Mouse (Mus musculus) regulatory T cell (primary cell): ENCODE measurements around the gene Col18a1.

Source experiments
- in situ Hi-C: fragments of 300-600 bp; cut with MboI, MseI; formaldehyde crosslinking; loops from one replicate; pipeline ENCODE4 v1.15.1; 2025; ENCODE audit warnings: high pct_unique_total_duplicates

Col18a1 gene

DNA sequence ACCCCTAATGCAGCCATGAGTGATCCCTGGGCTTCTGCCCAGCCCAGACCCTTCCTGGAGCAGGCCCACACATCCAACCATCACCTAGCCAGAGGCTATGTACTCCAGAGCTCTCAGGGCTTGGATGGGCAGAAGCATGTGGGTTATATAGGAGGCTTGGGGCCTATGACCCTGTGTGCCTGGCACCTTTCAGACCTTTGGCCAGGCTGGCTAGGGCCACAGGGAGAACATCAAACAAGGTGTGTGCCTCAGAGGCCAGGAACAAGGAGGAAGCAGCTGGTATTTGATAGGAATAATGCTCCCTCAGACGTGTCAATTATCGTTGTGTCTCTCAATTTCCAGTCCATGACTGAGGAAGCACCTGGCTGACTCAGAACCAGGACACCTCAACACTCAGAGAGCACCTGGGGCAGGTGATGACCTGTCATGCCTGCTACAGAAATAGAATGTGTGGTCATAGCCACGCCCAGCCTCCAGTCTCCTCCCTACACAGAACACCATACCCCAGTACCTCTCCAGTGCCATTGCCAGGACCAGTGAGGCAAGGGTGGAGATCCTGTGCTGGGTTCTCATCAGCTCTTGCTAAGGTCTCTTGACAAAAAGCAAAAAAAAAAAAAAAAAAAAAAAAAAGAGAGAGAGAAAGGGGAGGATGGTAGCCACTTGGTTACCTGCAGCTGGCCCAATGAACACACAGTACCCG lies 54.6 kb downstream of the Col18a1 start:
- in situ Hi-C loops = no loop called here

DNA sequence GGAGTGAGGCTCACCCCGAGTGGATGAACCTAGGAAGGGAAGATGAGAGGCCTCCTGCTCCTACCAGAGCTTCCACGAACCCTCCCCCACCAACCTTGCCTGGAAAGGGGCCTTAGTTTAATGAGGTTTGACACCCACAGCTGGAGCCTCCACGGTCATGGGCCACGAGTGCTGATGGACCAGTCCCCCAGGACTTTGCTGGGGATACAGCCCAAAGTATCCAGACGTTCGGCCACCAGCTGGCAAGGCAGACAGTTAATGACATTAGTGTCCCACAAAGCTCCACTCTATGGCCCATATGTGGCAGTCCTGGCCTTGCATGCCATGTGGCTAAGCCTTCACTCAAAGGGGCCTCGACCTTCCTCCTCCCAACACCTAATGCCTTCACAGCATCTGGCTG lies 55.5 kb downstream of the Col18a1 start:
- in situ Hi-C loops = no loop called here

DNA sequence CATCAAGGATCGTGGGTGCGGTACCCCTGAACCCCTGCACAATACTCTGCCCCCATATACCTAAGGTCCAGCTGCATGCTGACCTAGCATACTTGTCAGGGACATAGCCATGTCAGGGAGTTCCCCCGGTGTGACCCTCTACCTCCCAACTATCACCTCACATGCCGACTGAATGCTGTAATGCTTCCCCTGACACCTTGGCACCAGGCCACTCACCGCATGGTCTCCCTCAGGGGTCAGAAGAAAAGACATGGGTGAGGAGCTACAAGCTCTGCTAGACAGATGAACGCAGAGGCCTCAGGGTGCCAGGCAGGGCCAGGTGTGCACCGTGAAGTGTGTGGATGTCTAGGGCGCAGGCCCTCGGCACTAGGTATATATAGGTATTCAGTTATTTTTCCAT lies 56.3 kb downstream of the Col18a1 start:
- in situ Hi-C loops = no loop called here

DNA sequence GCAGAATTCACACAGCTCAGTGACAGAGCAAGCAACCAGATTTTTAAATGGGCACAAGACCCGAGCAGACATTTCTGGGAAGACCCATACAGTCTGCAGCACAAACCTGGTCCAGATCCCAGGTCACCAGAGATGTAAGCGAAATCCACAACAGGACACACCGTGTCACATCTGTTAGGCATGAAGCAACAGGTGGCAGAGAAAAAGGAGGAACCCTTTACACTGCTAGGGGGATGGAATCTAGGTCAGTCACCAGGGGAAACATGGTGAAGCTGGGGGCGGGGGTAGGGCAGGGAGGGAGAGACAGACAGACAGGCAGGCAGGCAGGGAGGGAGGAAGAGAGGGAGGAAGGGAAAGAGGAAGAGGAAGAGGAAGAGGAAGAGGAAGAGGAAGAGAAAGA lies 58.2 kb downstream of the Col18a1 start:
- in situ Hi-C loops = no loop called here

DNA sequence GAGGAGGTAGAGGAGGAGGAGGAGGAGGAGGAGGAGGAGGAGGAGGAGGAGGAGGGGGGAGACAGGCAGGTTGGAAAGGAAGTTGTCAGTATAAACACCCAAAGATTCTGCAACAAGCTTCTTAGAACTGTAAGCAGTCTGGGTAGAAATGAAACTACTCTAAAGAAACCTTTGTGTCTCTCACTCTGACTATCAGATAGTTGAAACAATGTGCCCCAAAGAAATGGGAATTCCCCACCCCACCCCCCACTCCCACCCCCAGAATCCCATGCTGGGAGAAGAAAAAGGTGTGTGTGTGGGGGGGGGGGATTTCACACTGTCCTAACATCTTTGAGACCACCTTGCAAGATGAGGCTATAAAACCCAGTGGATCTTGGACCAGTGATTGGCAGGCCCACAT lies 62.0 kb downstream of the Col18a1 start:
- in situ Hi-C loops = no loop called here

DNA sequence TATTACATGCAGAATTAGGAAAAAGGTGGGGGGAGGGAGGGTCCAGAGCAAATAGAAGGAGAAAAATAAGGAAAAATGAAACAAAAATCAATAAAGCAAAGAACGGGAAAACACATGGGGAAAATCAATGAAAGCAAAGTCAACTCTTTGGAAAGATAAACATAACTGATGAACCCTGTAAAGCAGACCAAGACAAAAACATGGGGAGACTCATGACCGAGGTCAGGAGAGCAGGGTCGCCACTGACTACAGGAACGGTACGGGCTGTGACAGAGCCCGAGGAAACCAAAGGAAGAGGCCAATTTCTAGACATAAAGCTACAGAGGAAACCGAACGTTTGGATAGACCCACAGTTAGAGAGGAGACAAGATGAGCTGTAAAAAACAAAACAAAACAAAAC lies 62.7 kb downstream of the Col18a1 start:
- in situ Hi-C loops = no loop called here

DNA sequence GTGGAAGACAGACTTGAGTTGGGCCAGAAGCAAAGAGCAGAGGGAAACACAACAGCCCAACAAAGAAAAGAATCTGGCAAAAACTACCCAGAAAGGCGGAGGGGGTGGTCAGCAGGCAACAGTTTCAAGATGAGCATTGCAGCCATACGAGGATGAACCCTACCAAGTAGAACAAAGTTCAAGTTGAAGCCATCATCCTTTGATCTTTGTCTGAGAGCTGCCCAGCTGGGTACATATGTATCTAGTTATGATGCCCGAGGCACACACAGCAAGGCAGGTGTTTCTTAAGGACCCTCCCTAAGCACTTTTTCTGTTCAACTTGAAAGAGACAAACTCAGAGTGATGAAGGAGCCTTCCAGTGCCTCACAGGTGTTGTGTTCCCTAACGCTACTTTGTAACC lies 66.6 kb downstream of the Col18a1 start:
- in situ Hi-C loops = no loop called here

DNA sequence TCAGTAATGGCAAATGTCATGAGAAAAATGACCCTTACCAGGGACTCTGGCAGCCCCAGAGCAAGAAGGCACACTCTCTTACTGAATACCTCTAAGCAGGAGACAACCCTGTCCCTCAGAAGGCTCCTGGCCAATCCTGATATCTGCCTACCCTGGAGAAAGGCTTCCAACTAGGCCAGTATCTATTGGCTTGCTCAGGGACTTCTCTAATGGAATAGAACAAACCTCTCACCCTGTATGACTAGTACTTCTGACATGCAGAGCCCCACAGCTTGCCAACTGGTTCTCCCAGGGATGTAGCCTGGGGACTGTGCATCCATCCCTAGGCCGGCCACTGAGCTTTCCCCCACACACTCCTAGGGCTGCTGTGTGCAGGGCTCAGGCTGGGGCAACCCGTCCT lies 67.7 kb downstream of the Col18a1 start:
- in situ Hi-C loops = no loop called here

DNA sequence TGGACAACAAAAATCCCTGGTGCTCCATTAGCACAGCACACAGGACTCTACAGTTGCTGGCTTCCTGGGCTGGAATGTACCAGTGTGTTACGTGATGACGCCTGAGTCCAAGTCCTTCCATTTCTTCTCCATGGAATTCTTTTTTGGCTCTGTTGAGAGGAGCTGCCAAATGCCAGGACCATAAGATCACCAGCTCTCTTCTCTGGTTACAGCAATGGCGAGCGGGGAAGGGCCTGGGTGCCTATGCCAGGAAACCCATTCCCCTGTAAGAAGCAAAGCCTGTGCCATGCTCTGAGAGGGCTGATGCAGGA lies 68.5 kb downstream of the Col18a1 start:
- in situ Hi-C loops = no loop called here

DNA sequence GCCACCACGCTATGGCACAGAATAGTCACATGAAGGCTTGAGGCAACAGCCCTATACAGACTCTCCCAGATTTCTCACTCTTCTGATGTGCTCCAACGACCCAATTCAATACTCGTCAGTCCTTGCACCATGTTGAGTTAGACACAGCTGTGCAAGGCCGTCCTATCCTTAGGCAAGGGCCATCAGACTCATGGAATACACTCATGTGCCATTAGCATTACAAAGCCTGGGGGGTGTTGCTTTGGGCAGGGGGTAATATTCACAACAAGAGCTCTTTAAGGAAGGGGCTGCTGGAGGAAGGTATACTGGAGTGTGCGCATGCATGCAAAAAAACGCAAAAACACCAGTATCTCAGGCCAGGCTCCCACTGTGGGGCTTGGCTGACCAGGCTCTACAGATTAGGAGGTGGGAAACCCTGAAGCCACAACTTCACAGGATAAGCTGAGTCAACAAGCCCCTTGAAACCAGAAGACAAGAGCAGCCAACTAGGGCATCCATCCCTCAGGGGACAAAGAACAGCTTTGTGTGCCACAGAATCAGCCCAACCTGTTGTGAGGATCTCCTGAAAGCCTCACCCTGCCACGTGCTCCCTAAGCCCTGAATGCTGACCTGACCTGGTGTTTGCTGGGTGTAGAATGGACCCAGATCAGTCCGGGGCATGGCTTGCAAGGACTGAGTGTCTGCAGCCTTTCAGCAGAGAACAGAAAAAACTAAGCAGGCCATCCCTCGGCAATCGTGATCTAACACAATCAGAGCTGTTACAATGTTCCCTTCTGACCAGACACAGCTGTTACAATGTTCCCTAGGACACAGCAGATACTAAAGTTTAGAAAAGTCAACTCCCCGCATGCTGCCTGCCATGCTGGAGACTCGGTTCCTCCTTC lies 69.1 kb downstream of the Col18a1 start:
- in situ Hi-C loops = no loop called here

DNA sequence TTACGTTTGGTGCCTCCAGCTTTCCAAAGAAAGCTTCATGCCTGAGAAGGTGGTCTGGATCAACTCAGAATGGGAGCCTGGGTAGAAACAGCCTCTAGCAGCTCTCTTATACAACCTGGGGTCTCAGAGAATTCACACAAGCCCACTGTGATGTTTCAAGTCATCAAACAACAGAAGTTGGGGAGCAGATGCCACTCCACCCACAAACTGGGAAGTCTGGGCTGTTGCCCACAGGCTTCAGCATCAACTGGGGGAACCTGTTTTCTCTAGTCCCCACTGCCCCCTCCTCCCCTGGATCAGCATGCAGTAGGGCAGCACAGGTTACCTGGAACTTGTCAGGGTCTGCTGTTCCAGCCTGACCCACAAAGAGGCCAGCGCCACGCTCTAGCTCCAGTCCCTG lies 70.7 kb downstream of the Col18a1 start:
- in situ Hi-C loops = no loop called here

DNA sequence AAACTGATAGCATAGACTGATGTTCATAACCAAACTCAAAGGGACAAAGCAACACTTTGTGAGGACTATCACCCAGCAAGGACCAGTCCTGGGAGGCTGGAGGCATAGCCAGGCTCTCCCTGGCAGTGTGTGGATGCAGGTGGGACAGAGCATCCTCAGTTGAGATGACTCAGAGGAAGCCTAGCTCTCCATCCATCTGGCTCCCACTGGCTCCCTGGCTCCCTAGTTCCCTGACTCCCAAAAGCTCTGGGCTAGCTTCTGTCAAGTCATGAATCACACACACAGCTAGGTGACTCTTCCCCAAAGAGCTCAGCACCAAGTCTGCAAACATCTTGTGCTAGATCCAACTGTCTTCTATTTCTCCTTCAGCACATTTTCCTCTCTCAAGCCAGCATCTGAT lies 72.5 kb downstream of the Col18a1 start:
- in situ Hi-C loops = no loop called here

DNA sequence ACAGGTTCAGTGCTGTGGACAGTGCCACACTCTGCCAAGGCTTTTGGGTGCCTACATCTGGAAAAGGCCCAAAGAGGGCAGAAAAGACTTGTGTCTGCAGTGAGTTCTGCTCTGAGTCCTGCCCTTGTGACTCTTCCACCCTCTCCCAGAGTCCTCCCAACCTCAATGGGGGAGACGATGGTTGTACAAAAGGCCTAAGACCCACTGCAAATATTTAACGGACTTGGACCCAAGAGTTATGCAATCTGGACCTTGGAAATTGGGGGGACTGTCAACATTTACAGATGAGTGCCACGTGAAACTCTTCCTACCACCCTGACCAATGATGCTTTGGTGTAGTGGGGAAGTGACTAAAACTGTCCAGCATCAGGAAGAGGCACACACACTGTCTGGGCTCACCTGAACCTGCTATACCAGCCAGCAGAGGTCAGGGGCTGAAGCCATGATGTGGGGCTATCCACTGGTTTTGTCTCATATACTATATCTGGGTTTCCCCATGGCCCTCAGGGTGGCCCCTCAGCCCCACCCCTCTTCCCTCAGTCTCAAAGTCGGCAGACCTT lies 74.7 kb downstream of the Col18a1 start:
- in situ Hi-C loops = no loop called here

DNA sequence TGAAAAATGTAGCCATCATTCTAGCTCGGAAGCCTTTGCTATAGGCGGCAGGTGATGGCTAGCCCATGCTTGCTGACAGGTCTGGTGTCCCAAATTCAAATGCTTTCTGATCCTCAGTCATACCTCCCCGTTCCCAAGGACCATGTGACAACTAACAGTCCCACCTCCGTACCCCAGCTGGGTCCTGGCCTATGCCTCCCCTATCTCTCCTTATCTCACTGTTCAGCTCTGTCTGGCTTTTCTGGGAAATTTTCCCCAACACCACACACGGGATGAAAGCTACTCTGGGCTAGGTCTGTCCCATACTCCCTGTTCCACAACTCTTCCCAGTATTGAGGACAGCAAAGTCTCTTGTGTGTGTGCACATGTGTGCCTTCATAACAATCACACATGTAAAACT lies 76.3 kb downstream of the Col18a1 start:
- in situ Hi-C loops = no loop called here

DNA sequence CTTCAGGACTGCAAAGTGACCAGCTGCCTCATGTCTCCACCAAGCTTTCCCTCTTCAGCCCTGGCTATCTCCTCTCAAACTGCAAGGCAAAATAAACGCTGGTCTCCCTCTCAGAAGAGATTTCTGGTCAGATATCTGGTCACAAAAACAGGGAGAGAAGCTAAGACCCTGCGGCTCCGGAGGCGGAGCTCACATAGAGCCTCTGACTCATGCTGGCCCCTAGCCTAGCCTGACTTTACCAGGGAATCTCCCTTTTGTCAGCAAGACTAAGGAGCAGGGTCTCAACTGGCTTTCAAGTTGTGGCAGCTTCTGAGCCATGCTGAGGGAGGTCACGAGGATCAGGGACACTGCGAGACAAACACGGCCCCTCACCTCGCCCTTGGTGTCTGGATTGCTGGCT lies 77.0 kb downstream of the Col18a1 start:
- in situ Hi-C loops = no loop called here

DNA sequence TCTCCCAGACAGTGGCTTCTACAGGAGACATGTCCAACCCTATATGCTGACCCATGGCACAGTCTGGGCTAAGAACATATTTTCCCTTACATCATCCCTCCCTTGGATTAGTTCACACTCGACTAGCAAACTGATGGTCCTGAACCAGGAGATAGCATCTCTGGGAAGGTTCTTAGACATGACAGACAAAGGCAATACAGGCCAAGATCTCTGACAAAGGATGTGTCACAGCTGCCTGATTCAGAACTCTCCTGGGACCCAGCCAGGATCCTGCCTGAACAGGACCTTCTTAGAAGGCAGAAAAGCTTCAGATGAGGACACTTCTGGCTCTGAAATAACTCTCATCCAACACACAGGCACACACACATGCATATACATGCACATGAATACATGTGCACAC lies 81.8 kb downstream of the Col18a1 start:
- in situ Hi-C loops = no loop called here

DNA sequence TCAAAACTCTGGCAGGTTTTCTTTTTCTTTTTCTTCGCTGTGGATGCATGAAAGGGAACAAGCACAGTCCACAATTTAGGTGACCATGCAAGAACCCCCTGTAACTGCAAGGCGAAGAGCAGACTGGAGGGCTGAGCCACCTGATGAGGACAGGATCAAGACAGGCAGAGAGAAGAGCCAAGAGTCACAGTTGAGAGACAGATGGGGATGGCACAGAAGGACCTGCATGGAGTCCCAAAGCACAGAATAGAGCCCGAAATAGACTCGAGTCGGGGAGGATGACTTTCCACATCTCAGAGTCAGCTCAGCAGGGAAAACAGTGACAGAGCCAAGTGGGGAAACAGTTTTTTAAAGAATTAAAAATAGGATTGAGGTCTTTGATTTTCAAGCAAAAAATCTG lies 83.4 kb downstream of the Col18a1 start:
- in situ Hi-C loops = no loop called here

DNA sequence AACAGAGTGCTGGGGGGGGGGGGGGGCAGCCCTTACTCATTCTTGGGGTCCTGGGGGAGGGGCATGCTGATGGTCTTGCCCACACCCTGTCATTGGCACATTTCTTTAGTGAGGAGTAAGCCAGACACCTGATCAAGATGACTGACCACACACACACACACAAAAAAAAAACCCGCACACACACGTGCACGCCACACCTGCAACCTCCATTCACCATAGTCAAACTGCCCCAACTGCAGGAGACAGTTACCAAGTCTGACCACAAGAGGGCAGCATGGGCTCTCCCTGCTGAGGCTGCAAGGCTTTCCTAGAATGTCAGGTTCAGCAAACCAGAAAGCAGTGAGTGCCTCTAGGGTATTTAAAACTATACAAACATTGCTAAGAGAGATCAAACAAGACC lies 83.9 kb downstream of the Col18a1 start:
- in situ Hi-C loops = no loop called here

DNA sequence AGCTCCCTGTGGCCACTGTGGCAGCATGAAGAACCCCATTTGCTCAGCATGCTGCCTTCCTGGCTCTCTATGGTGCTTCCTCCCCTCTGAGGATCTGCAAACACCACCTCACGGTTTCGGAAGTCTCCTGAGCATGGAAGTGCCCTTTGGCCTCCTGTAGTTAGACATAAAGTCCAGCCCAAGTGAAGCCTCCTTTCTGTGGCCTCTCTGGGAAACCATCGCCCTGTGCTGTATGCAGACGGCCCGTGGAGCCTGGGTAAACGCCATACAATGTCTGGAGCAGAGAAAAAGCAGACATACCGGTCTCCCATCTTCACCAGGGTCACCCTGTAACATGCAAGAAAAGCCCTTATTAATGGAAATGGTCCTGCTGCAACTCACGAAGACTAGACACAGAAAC lies 87.4 kb downstream of the Col18a1 start:
- in situ Hi-C loops = loop anchor here (5.0 kb wide), 1 partner anchor 53 kb away; no protein-coding TSS in a partner anchor

DNA sequence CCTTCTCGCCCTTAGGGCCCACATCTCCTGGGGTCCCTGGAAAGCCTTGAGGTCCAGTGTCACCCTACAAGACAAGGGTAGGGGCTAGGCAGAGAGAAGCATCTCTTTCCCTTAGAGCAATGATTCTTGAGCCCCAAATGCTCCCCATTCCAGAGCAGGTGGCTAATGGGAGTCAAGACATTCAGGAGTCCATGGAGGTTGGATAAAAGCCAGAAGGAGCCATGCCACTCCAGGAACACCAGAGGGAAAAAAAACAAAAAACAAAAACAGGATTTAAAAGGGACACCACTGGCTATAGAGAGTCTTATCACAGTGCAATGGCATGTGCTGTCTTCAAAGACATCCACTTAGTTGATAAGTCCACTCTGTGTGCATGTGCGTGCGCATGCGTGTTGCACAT lies 87.9 kb downstream of the Col18a1 start:
- in situ Hi-C loops = loop anchor here (5.0 kb wide), 1 partner anchor 54 kb away; no protein-coding TSS in a partner anchor

DNA sequence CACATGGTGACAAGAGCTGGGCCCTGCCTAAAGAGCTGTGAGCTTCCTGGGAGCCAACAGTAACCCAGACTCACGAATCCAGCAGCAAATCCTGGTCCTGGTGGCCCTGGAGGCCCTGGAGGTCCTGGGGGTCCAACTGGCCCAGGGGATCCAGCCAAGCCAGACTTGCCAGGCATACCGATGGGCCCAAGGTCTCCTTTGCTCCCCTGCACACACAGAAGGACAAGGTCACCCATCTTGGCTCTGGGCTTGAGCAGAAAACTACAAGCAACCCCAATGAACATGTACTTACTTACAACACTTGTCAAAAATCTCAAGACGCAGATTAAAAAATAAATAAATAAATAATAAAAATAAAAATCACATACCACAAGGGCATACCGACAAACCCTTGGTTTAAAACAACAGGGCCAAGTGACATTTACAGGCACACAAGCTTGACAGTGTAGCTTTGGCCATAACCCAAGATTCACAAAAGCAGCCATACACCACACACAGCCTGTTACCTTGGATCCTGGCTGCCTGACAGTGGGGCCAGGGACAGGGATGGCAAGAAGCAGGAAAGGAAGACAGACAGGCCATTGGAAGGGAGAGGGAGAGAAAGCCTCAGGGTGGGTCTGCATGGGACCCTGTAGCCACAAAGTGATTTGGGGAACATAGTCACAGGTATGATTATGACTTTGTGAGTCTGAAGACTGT lies 91.9 kb downstream of the Col18a1 start:
- in situ Hi-C loops = no loop called here

DNA sequence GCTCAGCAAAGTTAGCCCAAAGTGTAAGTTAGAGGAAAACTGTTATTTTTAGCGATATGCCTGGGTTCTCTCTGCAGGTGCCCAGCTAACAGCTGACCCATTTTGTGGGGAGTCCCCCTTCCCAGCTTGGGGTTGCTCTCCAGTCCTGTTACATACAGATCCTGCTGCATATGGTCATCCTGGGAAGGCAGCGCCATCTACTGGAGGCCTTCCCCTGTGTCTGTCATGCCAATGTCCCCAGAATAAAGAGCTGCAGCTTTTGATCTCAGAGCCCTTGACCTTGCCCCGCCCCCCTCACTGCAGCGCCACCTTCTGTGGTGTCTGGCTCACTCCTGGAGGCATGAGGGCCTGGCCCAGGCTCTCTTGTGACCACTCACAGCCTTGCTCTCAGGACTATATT lies 96.3 kb downstream of the Col18a1 start:
- in situ Hi-C loops = no loop called here
